Mouse (Mus musculus) small intestine, adult 2 months (tissue): ENCODE data around the gene Erv3.

Experiments used
- CTCF ChIP-seq: fragments of 200-500 bp; IDR thresholded peaks from 2 replicates; pipeline ENCODE4 v1.5.1; 2012; ENCODE audit warnings: low read depth, mild to moderate bottlenecking, control low read depth, inconsistent platforms, low read length, moderate library complexity, mixed read lengths; ENCODE audit not compliant: insufficient replicate concordance, insufficient read length; ENCODE audit errors: extremely low read depth
- POLR2A ChIP-seq: fragments of 200-500 bp; IDR thresholded peaks from 2 replicates; pipeline ENCODE4 v1.6.1; 2012; ENCODE audit warnings: low read depth, mild to moderate bottlenecking, control low read depth, inconsistent platforms, low read length, moderate library complexity

DNA sequence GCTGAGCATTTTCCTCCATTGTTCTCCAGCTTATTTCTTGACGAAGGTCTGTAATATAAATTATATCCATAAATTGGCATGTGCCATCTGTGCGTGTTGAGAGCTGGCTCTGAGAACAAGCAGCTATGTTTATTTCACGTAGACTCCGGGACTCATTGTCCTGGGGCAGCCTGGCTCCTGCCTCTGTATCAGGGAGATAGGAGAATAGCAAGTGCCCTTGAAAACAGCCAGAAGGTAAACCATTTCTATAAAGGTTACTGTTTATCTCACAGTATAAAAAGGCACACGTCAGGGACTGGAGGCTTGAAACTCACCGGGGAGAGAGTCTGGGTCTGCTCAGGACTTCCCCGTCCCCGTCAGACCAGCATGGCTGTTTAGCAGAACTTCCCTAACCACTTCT lies 13.9 kb downstream of the Erv3 start:
- TF ChIP-seq POLR2A: no peak
- TF ChIP-seq CTCF: no peak
